Mouse (Mus musculus) brain, embryonic 14.5 days (tissue): Measurements from ENCODE around the gene Tcf20.

ENCODE experiments used
- CTCF ChIP-seq: fragments of 200-500 bp; IDR thresholded peaks from 2 replicates; pipeline ENCODE4 v1.5.1; 2012; ENCODE audit warnings: inconsistent platforms, mild to moderate bottlenecking, moderate library complexity, borderline replicate concordance; ENCODE audit not compliant: insufficient read depth, insufficient read length; ENCODE audit errors: extremely low read depth
- POLR2A ChIP-seq: fragments of 200-500 bp; IDR thresholded peaks from 2 replicates; pipeline ENCODE4 v1.6.1; 2012; ENCODE audit warnings: mild to moderate bottlenecking, inconsistent platforms, borderline replicate concordance; ENCODE audit not compliant: poor library complexity, insufficient read depth, insufficient read length, severe bottlenecking; ENCODE audit errors: extremely low read depth

DNA sequence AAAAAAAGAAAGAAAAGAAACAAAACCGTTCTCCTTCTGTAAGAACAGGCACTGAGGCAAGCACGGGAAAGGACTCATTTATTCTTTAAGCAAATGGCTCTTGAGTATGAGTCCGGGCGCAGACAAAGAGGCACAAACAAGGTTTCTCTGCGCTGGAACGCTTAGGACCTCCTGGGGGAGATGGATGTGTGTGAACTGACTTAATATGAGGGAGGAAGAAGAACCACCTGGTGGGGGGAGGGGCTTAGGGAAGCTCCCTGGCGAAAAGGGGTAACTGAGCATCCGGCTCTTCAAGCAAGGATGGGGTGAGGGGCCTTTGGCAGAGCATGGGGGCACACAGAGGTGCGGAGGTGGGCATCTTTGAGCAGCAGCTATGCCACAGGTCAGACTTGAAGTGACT lies 5.2 kb upstream of the Tcf20 start:
- TF ChIP-seq CTCF: no peak
- no peak for TF ChIP-seq POLR2A
